Mouse (Mus musculus) heart, postnatal 0 days (tissue): ENCODE measurements around the gene Paf1. TPM values are rescaled to one million over a fixed set of nuclear protein-coding genes. Genes with fewer than 3 reads are reported as not detected.

ENCODE experiments used
- ATAC-seq: fragments of 200-750 bp; cut with Nextera tagmentation; 2 replicates; pipeline ENCODE4 v1.8.0; 2017; ENCODE audit warnings: low read depth, moderate number of reproducible peaks, moderate library complexity; ENCODE audit not compliant: insufficient read depth
- DNase-seq: peaks from one replicate; pipeline ENCODE4 v3.0.0-alpha.2; 2016; ENCODE audit warnings: low spot score
- H3K27ac ChIP-seq: fragments of 300-500 bp; sonication (generic); 2 replicates; pipeline ENCODE4 v1.5.1; 2014; ENCODE audit warnings: low read depth, mild to moderate bottlenecking
- H3K27me3 ChIP-seq: fragments of 300-500 bp; sonication (generic); 2 replicates; pipeline ENCODE4 v1.6.1; 2014; ENCODE audit warnings: low read length, mixed read lengths; ENCODE audit not compliant: control insufficient read depth, insufficient read depth
- H3K36me3 ChIP-seq: fragments of 300-500 bp; sonication (generic); replicated peaks from 2 replicates; pipeline ENCODE4 v1.6.1; 2014; ENCODE audit warnings: low read length, mixed read lengths; ENCODE audit not compliant: control insufficient read depth, insufficient read depth
- H3K4me1 ChIP-seq: fragments of 300-500 bp; sonication (generic); 2 replicates; pipeline ENCODE4 v1.6.1; 2014; ENCODE audit warnings: antibody characterized with exemption; ENCODE audit not compliant: control insufficient read depth, insufficient read depth
- H3K4me2 ChIP-seq: fragments of 300-500 bp; sonication (generic); 2 replicates; pipeline ENCODE4 v1.6.1; 2014; ENCODE audit warnings: low read depth, mild to moderate bottlenecking, low read length, moderate library complexity
- H3K4me3 ChIP-seq: fragments of 300-500 bp; sonication (generic); 2 replicates; pipeline ENCODE4 v1.5.1; 2014; ENCODE audit warnings: low read depth, low read length
- H3K9ac ChIP-seq: fragments of 300-500 bp; sonication (generic); replicated peaks from 2 replicates; pipeline ENCODE4 v1.6.1; 2014; ENCODE audit warnings: low read depth, low read length, mixed read lengths
- H3K9me3 ChIP-seq: fragments of 300-500 bp; sonication (generic); replicated peaks from 2 replicates; pipeline ENCODE4 v1.6.1; 2016; ENCODE audit warnings: low read length; ENCODE audit not compliant: control insufficient read depth
- CTCF ChIP-seq: IDR thresholded peaks from 2 replicates; pipeline ENCODE4 v1.5.1; 2016; ENCODE audit warnings: antibody characterized with exemption, control low read depth, low read depth
- EP300 ChIP-seq: IDR thresholded peaks from 2 replicates; pipeline ENCODE4 v1.6.1; 2016; ENCODE audit warnings: antibody characterized with exemption, low read depth
- WGBS: fragments of 180-500 bp; shearing (Covaris S2); extraction: QIAGEN DNeasy Blood & Tissue Kit; methylation state at CpG from one replicate; pipeline ENCODE4 v1.1.7; 2014; 5-methylcytosine and 5-hydroxymethylcytosine counted together
- polyA plus RNA-seq: library from polyadenylated mRNA; unstranded; fragments of >200 nt; fragmentation: Nextera tagmentation; extraction: Ambion mirVana; gene quantifications from 2 replicates; pipeline ENCODE4 v1.2.1, GENCODE M21; 2015
- total RNA-seq: library from RNA; depleted of rRNA; stranded (reverse); fragments of >200 nt; gene quantifications from 2 replicates; pipeline ENCODE4 v1.2.3, GENCODE M21; 2014; ENCODE audit warnings: low replicate concordance; rRNA removed

Paf1 gene
- total RNA-seq, result 29.8 and 66.1 TPM in 2 replicates
- polyA plus RNA-seq, result 54.2 and 56.5 TPM in 2 replicates

DNA sequence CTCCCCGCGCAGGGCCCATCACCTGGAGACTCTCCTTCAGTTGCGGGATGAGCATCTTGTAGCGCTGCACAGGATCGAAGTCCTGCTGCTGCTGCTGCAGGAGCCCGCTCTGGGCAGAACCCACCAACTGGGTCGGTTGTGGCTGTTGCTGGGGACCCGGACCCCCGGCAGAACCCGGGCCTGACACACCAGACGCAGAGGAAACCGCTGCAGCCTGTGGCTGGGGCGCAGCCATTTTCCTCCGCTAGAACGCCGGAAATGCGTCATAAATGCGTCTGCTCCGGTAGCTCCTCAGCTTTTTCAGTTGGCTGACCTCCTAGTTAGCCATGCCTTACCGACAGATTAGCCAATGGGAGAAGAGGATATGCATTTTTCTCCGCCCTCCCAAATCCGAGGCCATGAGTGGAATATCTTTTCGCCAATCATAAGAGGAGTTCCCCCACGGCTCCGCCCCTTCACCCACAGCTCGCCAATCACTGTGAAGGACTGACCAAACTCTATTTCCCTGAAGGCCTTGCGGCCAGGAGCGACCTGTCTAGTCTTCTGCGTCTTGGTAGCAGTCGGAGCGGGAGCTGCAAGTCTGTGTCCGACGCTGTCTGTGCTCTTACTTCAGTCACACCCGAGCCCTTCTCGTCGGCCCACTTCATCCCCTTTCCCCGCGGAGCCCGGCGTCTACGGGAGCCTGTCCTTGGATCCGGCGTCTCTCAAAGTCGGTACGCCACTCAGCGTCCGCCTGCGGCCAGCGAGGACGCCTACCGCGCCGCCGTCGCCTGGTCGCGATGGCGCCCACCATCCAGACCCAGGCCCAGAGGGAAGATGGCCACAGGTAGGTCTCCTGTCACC lies at the start of gene Paf1, which contains the start of gene Med29:
Gene Paf1, plus strand, starts transcription at position 523 of the 843 bp plus-strand sequence.
Gene Med29, minus strand, starts transcription at position 280 of the 843 bp plus-strand sequence.
- H3K9me3 ChIP-seq, result no peaks in the 10 kb centered on the region
- peak within 1 kb of the TSS; percentile 79 for H3K27ac ChIP-seq
- H3K9ac ChIP-seq, result peak within 1 kb of the TSS; percentile 87
- H3K4me2 ChIP-seq, result peak within 1 kb of the TSS; percentile 91
- peaks cover 52% of the 10 kb centered on the region for H3K36me3 ChIP-seq
- peak; percentile 97 for ATAC-seq
- H3K4me1 ChIP-seq, result peaks cover 12% of the 10 kb centered on the region
- TF ChIP-seq EP300, result no peak
- TF ChIP-seq CTCF, result no peak
- WGBS, result under 1% methylated on average over 58 of the region's 58 CpGs
- H3K27me3 ChIP-seq, result no peaks in the 10 kb centered on the region
- peak within 1 kb of the TSS; percentile 80 for H3K4me3 ChIP-seq
- peak; percentile 99 for DNase-seq

DNA sequence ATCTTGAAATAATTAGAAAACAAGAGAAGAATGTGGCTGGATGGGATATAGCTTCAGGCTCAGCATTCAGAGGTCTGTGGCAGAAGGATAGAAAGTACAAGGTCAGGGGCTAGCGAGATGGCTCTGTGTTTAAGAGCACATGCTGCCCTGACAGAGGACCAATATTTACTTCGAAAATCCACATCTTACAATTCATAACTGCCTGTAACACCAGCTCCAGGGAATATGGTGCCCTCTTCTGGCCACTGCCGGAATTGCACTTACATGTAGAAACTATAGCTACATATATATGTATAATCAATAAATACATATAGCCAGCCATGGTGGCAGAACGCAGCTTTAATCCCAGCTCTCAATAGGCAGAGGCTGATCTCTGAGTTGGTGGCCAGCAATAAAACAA lies 48.1 kb upstream of the Paf1 start:
- DNase-seq, result peak; percentile 49

DNA sequence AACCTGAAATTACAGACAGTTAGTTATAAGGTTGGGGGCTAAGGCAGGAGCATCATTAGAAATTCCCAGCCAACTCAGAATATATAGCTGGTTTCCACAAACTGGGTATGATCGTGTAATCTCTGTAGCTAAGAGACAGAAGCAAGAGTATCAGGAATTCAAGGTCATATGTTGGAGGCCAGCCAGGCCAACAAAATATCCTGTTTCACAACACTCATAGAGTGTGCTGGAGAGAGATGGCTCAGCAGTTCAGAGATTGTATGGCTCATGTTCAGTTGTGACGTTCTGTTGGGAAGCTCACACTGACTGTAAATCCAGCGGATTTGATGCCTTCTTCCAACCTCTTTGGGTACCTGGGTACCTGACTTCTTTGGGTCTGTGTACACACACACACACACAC lies 45.0 kb upstream of the Paf1 start:
- H3K27me3 ChIP-seq, result no peaks in the 10 kb centered on the region
- no peak overlapping the region for H3K4me2 ChIP-seq
- no peaks in the 10 kb centered on the region for H3K9me3 ChIP-seq
- TF ChIP-seq CTCF (no peak), EP300 (no peak)
- H3K36me3 ChIP-seq, result peaks cover 11% of the 10 kb centered on the region
- ATAC-seq (no peak), DNase-seq (no peak)
- no peak overlapping the region for H3K4me3 ChIP-seq
- no peak overlapping the region for H3K27ac ChIP-seq
- 33% methylated on average over 3 of the region's 3 CpGs for WGBS
- H3K9ac ChIP-seq, result no peak overlapping the region
- H3K4me1 ChIP-seq, result peaks cover 16% of the 10 kb centered on the region

More for the DNA sequence above, 48.1 kb upstream of the Paf1 start:
- H3K27me3 ChIP-seq, result no peaks in the 10 kb centered on the region
- no peak overlapping the region for H3K4me3 ChIP-seq
- H3K27ac ChIP-seq, result no peak overlapping the region
- H3K4me2 ChIP-seq, result no peak overlapping the region
- no peak for ATAC-seq
- WGBS, result 2% methylated on average over 4 of the region's 4 CpGs
- TF ChIP-seq EP300, result no peak
- TF ChIP-seq CTCF, result peak; percentile 84
- H3K9me3 ChIP-seq, result no peaks in the 10 kb centered on the region
- H3K4me1 ChIP-seq, result peaks cover under 1% of the 10 kb centered on the region; the same call in 1 of the 2 replicates
- H3K36me3 ChIP-seq, result no peaks in the 10 kb centered on the region
- no peak overlapping the region for H3K9ac ChIP-seq

DNA sequence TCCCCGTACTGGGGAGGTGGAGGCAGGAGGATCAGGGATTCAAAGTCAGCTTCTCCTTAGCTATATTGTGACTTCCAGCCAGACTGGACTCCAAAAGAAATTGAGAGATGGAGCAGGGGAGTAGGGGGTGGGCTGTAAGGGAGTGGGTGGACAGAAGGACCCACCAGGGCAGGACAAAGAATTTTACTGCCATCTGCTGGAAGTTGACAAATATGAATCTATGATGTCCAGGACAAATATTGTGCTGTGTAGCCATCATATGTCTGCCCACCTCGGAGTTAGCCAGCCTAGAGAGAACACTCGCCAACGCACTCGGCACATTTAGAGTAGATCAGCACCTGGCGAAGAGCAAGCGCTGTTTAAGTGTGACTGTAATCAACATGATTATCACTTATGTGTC lies 44.1 kb upstream of the Paf1 start:
- Histone ChIP-seq H3K36me3 (peaks cover 19% of the 10 kb centered on the region), H3K4me3 (no peak overlapping the region), H3K9ac (no peak overlapping the region), H3K27me3 (no peaks in the 10 kb centered on the region), H3K4me1 (peaks cover 16% of the 10 kb centered on the region), H3K4me2 (no peak overlapping the region), H3K27ac (no peak overlapping the region), H3K9me3 (no peaks in the 10 kb centered on the region)
- 73% methylated on average over 7 of the region's 7 CpGs for WGBS
- DNase-seq, result no peak
- ATAC-seq, result no peak
- no peak for TF ChIP-seq CTCF
- no peak for TF ChIP-seq EP300

DNA sequence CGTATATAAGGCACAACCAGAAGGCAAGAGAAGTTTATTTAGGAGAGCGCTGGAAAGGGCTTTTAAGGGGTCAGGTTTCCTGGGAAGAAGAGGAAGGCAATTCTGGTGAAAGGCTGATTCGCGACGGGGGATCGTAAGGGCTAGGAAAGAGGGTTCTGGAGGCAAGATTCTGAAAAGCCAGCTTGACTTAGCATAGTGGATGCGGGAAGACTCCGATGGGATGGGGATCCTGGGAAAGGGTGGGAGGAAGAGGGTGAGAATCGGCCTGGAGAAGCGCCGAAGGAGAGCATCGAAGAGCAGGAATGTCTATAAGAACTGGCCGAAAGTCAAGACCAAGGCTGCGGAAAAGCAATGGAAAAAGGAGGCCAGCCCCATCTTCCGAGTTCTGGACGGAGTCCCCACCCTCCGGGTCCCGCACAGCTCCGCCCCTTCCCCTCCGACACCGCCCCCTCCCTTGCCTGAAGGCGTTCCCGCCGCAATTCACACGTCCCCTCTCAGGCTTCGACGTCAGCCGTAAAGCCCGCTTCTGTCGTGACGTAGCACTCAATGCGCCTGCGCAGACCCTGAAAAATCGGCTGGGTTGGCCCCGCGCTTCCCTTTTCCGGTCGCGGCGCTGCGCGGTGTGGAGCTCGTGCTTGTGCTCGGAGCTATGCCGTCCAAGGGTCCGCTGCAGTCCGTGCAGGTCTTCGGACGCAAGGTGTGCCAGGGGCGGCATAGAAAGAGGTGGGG lies 42.4 kb upstream of the Paf1 start, which contains the start of gene Rps16:
Gene Rps16, plus strand, starts transcription at position 498 of the 729 bp plus-strand sequence.
- ATAC-seq (peak; percentile 96), DNase-seq (peak; percentile 99)
- WGBS, result under 1% methylated on average over 48 of the region's 50 CpGs
- H3K9me3 ChIP-seq, result no peaks in the 10 kb centered on the region
- no peak for TF ChIP-seq EP300
- peak within 1 kb of the TSS; percentile 89 for H3K27ac ChIP-seq
- no peaks in the 10 kb centered on the region for H3K27me3 ChIP-seq
- peak within 1 kb of the TSS; percentile 94 for H3K4me3 ChIP-seq
- peak within 1 kb of the TSS; percentile 97 for H3K4me2 ChIP-seq
- peaks cover 30% of the 10 kb centered on the region for H3K36me3 ChIP-seq
- H3K9ac ChIP-seq, result peak within 1 kb of the TSS; percentile 97
- peaks cover 16% of the 10 kb centered on the region for H3K4me1 ChIP-seq
